In genomic region chr17:33952015-33952414, GRCm38 (mm10) we compare ENCODE assay signal across 7 mouse cellular contexts. TPM values are rescaled to one million over a fixed set of nuclear protein-coding genes. Genes with fewer than 3 reads are reported as not detected.
A peak's percentile ranks its signal among the peaks of the same experiment; 100 is the strongest.
DNase-seq lines count a peak whose midpoint lies in the region; ATAC-seq and TF ChIP-seq lines count a peak whose summit lies in the region.
"Not testable (repeated sequence)": the region's sequence is repeated elsewhere in the genome, so short reads cannot be mapped to it uniquely, and the experiment has no call there.

No protein-coding gene starts in this region.

- TF ChIP-seq CTCF in small intestine, adult 2 months (IDR thresholded peaks at IDR 0.05; ENCODE audit: extremely low read depth, insufficient read length, insufficient replicate concordance, low read depth, low read length) = not testable (repeated sequence)

- H3K9ac ChIP-seq in forebrain, embryonic 15.5 days (replicated peaks); hindbrain, embryonic 11.5 days (ENCODE audit: low read depth, low read length); midbrain, embryonic 13.5 days (replicated peaks): not testable (repeated sequence)
- 0 out of 2 replicates have a peak overlapping the region, but pooled peaks have one; percentile 10 for H3K9ac ChIP-seq in kidney, embryonic 16.5 days (replicated peaks; ENCODE audit: low read length)
- H3K9ac ChIP-seq in liver, embryonic 13.5 days = peak overlapping the region; percentile 97

- not testable (repeated sequence) for H3K9me3 ChIP-seq in forebrain, embryonic 15.5 days; hindbrain, embryonic 11.5 days (ENCODE audit: control insufficient read depth, low read length); kidney, embryonic 16.5 days (ENCODE audit: low read length); liver, embryonic 13.5 days (replicated peaks); midbrain, embryonic 13.5 days

- peak overlapping the region; percentile 88; the same call in 1 of the 2 replicates for H3K27ac ChIP-seq in forebrain, embryonic 15.5 days (replicated peaks)
- H3K27ac ChIP-seq in hindbrain, embryonic 11.5 days (ENCODE audit: low read depth, low read length); midbrain, embryonic 13.5 days: not testable (repeated sequence)
- peak overlapping the region; percentile 92 for H3K27ac ChIP-seq in kidney, embryonic 16.5 days (ENCODE audit: low read length)
- peak overlapping the region; percentile 92 for H3K27ac ChIP-seq in liver, embryonic 13.5 days
- peak overlapping the region; percentile 12; the same call in 1 of the 2 replicates for H3K27ac ChIP-seq in small intestine, adult 2 months (ENCODE audit: insufficient read depth, low read depth, low read length)

- DNase-seq in cerebellum, adult 9-11 months = peak; percentile 43
- DNase-seq in hindbrain, embryonic 11.5 days (ENCODE audit: low spot score); liver, embryonic 13.5 days: not testable (repeated sequence)

- peak overlapping the region; percentile 57; the same call in 1 of the 2 replicates for H3K4me3 ChIP-seq in forebrain, embryonic 15.5 days
- H3K4me3 ChIP-seq in hindbrain, embryonic 11.5 days (ENCODE audit: low read depth, low read length) = not testable (repeated sequence)
- peak overlapping the region; percentile 51; the same call in 1 of the 2 replicates for H3K4me3 ChIP-seq in kidney, embryonic 16.5 days (ENCODE audit: low read length)
- peak overlapping the region; percentile 97 for H3K4me3 ChIP-seq in liver, embryonic 13.5 days (replicated peaks)
- H3K4me3 ChIP-seq in midbrain, embryonic 13.5 days (replicated peaks) = peak overlapping the region; percentile 54
- H3K4me3 ChIP-seq in small intestine, adult 2 months (ENCODE audit: low read depth, low read length) = peak overlapping the region; percentile 69

- not testable (repeated sequence) for ATAC-seq in forebrain, embryonic 15.5 days (replicated peaks); hindbrain, embryonic 11.5 days (ENCODE audit: low FRiP score); kidney, embryonic 16.5 days (ENCODE audit: low FRiP score, low TSS enrichment); liver, embryonic 13.5 days (ENCODE audit: low read depth); midbrain, embryonic 13.5 days

- WGBS in forebrain, embryonic 15.5 days = 79% methylated on average over 13 of the region's 13 CpGs
- WGBS in hindbrain, embryonic 11.5 days = 79% methylated on average over 13 of the region's 13 CpGs
- 61% methylated on average over 13 of the region's 13 CpGs for WGBS in kidney, embryonic 16.5 days
- 54% methylated on average over 13 of the region's 13 CpGs for WGBS in liver, embryonic 13.5 days (ENCODE audit: insufficient replicate concordance)
- 69% methylated on average over 13 of the region's 13 CpGs for WGBS in midbrain, embryonic 13.5 days
- 61% methylated on average over 13 of the region's 13 CpGs for WGBS in small intestine, adult 2 months

- H3K4me1 ChIP-seq in forebrain, embryonic 15.5 days = peaks cover 65% of the 10 kb centered on the region
- peaks cover 19% of the 10 kb centered on the region for H3K4me1 ChIP-seq in hindbrain, embryonic 11.5 days (replicated peaks; ENCODE audit: control insufficient read depth, insufficient read depth, low read length)
- peaks cover 50% of the 10 kb centered on the region for H3K4me1 ChIP-seq in kidney, embryonic 16.5 days (ENCODE audit: insufficient read depth, low read length)
- peaks cover 78% of the 10 kb centered on the region for H3K4me1 ChIP-seq in liver, embryonic 13.5 days (replicated peaks)
- peaks cover 70% of the 10 kb centered on the region for H3K4me1 ChIP-seq in midbrain, embryonic 13.5 days (replicated peaks)
- H3K4me1 ChIP-seq in small intestine, adult 2 months (ENCODE audit: control insufficient read depth, insufficient read depth, insufficient read length, low read length) = peaks cover 38% of the 10 kb centered on the region

- peak overlapping the region; percentile 93; the same call in 1 of the 2 replicates for H3K4me2 ChIP-seq in forebrain, embryonic 15.5 days (replicated peaks)
- H3K4me2 ChIP-seq in hindbrain, embryonic 11.5 days (replicated peaks; ENCODE audit: low read depth, low read length) = peak overlapping the region; percentile 84; the same call in 1 of the 2 replicates
- peak overlapping the region; percentile 75 for H3K4me2 ChIP-seq in kidney, embryonic 16.5 days (replicated peaks; ENCODE audit: low read depth, low read length)
- H3K4me2 ChIP-seq in liver, embryonic 13.5 days = peak overlapping the region; percentile 96
- H3K4me2 ChIP-seq in midbrain, embryonic 13.5 days (replicated peaks) = peak overlapping the region; percentile 93

- not testable (repeated sequence) for H3K27me3 ChIP-seq in forebrain, embryonic 15.5 days; hindbrain, embryonic 11.5 days (ENCODE audit: control insufficient read depth, insufficient read depth, low read length); kidney, embryonic 16.5 days (ENCODE audit: insufficient read depth, low read length); liver, embryonic 13.5 days; midbrain, embryonic 13.5 days; small intestine, adult 2 months (ENCODE audit: control insufficient read depth, insufficient read depth, low read length)

- TF ChIP-seq POLR2A in small intestine, adult 2 months (IDR thresholded peaks at IDR 0.05; ENCODE audit: low read depth, low read length) = not testable (repeated sequence)

- peaks cover 32% of the 10 kb centered on the region for H3K36me3 ChIP-seq in forebrain, embryonic 15.5 days
- not testable (repeated sequence) for H3K36me3 ChIP-seq in hindbrain, embryonic 11.5 days (ENCODE audit: control insufficient read depth, insufficient read depth, low read length)
- H3K36me3 ChIP-seq in kidney, embryonic 16.5 days (ENCODE audit: insufficient read depth, low read length) = peaks cover 31% of the 10 kb centered on the region
- H3K36me3 ChIP-seq in liver, embryonic 13.5 days = peaks cover 63% of the 10 kb centered on the region
- peaks cover 57% of the 10 kb centered on the region for H3K36me3 ChIP-seq in midbrain, embryonic 13.5 days
- H3K36me3 ChIP-seq in small intestine, adult 2 months (ENCODE audit: control insufficient read depth, insufficient read depth, low read length) = peaks cover 16% of the 10 kb centered on the region

RNA-seq across cellular contexts. Expression of gene B3galt4, which starts 0.7 kb away (rescaled TPM):
- polyA plus RNA-seq in forebrain, embryonic 15.5 days (2015; fragmentation: Nextera tagmentation; extraction: Ambion mirVana) = 10.1 and 10.4 TPM in 2 replicates
- 4.8 and 5.3 TPM in 2 replicates for polyA plus RNA-seq in hindbrain, embryonic 11.5 days (2014; fragmentation: Nextera tagmentation; extraction: Ambion mirVana)
- 6.2 and 6.9 TPM in 2 replicates for polyA plus RNA-seq in kidney, embryonic 16.5 days (2015; fragmentation: Nextera tagmentation; extraction: Ambion mirVana)
- polyA plus RNA-seq in liver, embryonic 13.5 days (2015; fragmentation: Nextera tagmentation; extraction: Ambion mirVana) = 2.3 and 2.5 TPM in 2 replicates
- polyA plus RNA-seq in midbrain, embryonic 13.5 days (2015; fragmentation: Nextera tagmentation; extraction: Ambion mirVana) = 12.4 and 13.6 TPM in 2 replicates
- 14.8 and 24.6 TPM in 2 replicates for polyA plus RNA-seq in small intestine, adult 2 months (2012; rRNA removed)

RNA-seq across cellular contexts. Expression of gene Vps52, which starts 3.6 kb away (rescaled TPM):
- 75.8 and 79.7 TPM in 2 replicates for polyA plus RNA-seq in forebrain, embryonic 15.5 days (2015; fragmentation: Nextera tagmentation; extraction: Ambion mirVana)
- polyA plus RNA-seq in hindbrain, embryonic 11.5 days (2014; fragmentation: Nextera tagmentation; extraction: Ambion mirVana) = 38.2 and 39.4 TPM in 2 replicates
- polyA plus RNA-seq in kidney, embryonic 16.5 days (2015; fragmentation: Nextera tagmentation; extraction: Ambion mirVana) = 51.9 and 54.7 TPM in 2 replicates
- 27.7 and 30.1 TPM in 2 replicates for polyA plus RNA-seq in liver, embryonic 13.5 days (2015; fragmentation: Nextera tagmentation; extraction: Ambion mirVana)
- polyA plus RNA-seq in midbrain, embryonic 13.5 days (2015; fragmentation: Nextera tagmentation; extraction: Ambion mirVana) = 66.4 and 69.8 TPM in 2 replicates
- polyA plus RNA-seq in small intestine, adult 2 months (2012; rRNA removed) = 28.4 and 52.3 TPM in 2 replicates

RNA-seq across cellular contexts. Expression of gene Rps18, which starts 3.8 kb away (rescaled TPM):
- 864 and 971 TPM in 2 replicates for polyA plus RNA-seq in forebrain, embryonic 15.5 days (2015; fragmentation: Nextera tagmentation; extraction: Ambion mirVana)
- 1,221 and 1,241 TPM in 2 replicates for polyA plus RNA-seq in hindbrain, embryonic 11.5 days (2014; fragmentation: Nextera tagmentation; extraction: Ambion mirVana)
- 1,660 and 1,786 TPM in 2 replicates for polyA plus RNA-seq in kidney, embryonic 16.5 days (2015; fragmentation: Nextera tagmentation; extraction: Ambion mirVana)
- 1,343 and 1,499 TPM in 2 replicates for polyA plus RNA-seq in liver, embryonic 13.5 days (2015; fragmentation: Nextera tagmentation; extraction: Ambion mirVana)
- 918 and 949 TPM in 2 replicates for polyA plus RNA-seq in midbrain, embryonic 13.5 days (2015; fragmentation: Nextera tagmentation; extraction: Ambion mirVana)
- polyA plus RNA-seq in small intestine, adult 2 months (2012; rRNA removed) = 509 and 766 TPM in 2 replicates

RNA-seq across cellular contexts. Expression of gene Wdr46, which starts 11.6 kb away (rescaled TPM):
- 31.0 and 33.4 TPM in 2 replicates for polyA plus RNA-seq in forebrain, embryonic 15.5 days (2015; fragmentation: Nextera tagmentation; extraction: Ambion mirVana)
- polyA plus RNA-seq in hindbrain, embryonic 11.5 days (2014; fragmentation: Nextera tagmentation; extraction: Ambion mirVana) = 26.8 and 29.4 TPM in 2 replicates
- polyA plus RNA-seq in kidney, embryonic 16.5 days (2015; fragmentation: Nextera tagmentation; extraction: Ambion mirVana) = 32.7 and 37.7 TPM in 2 replicates
- polyA plus RNA-seq in liver, embryonic 13.5 days (2015; fragmentation: Nextera tagmentation; extraction: Ambion mirVana) = 30.1 and 34.9 TPM in 2 replicates
- 24.4 and 25.7 TPM in 2 replicates for polyA plus RNA-seq in midbrain, embryonic 13.5 days (2015; fragmentation: Nextera tagmentation; extraction: Ambion mirVana)
- 10.0 and 12.4 TPM in 2 replicates for polyA plus RNA-seq in small intestine, adult 2 months (2012; rRNA removed)

RNA-seq across cellular contexts. Expression of gene Pfdn6, which starts 11.9 kb away (rescaled TPM):
- polyA plus RNA-seq in forebrain, embryonic 15.5 days (2015; fragmentation: Nextera tagmentation; extraction: Ambion mirVana) = 198 and 212 TPM in 2 replicates
- polyA plus RNA-seq in hindbrain, embryonic 11.5 days (2014; fragmentation: Nextera tagmentation; extraction: Ambion mirVana) = 201 and 205 TPM in 2 replicates
- polyA plus RNA-seq in kidney, embryonic 16.5 days (2015; fragmentation: Nextera tagmentation; extraction: Ambion mirVana) = 168 and 174 TPM in 2 replicates
- polyA plus RNA-seq in liver, embryonic 13.5 days (2015; fragmentation: Nextera tagmentation; extraction: Ambion mirVana) = 153 and 157 TPM in 2 replicates
- 193 and 195 TPM in 2 replicates for polyA plus RNA-seq in midbrain, embryonic 13.5 days (2015; fragmentation: Nextera tagmentation; extraction: Ambion mirVana)
- polyA plus RNA-seq in small intestine, adult 2 months (2012; rRNA removed) = 9.3 and 19.4 TPM in 2 replicates
